Mouse (Mus musculus): ENCODE data around the gene Zfp985. TPM values are rescaled to one million over a fixed set of nuclear protein-coding genes. Genes with fewer than 3 reads are reported as not detected.
"Not testable (repeated sequence)": the region's sequence is repeated elsewhere in the genome, so short reads cannot be mapped to it uniquely, and the experiment has no call there.

Gene Zfp985
- polyA plus RNA-seq, 1 experiment from 2014 or later, result 0.22 TPM

DNA sequence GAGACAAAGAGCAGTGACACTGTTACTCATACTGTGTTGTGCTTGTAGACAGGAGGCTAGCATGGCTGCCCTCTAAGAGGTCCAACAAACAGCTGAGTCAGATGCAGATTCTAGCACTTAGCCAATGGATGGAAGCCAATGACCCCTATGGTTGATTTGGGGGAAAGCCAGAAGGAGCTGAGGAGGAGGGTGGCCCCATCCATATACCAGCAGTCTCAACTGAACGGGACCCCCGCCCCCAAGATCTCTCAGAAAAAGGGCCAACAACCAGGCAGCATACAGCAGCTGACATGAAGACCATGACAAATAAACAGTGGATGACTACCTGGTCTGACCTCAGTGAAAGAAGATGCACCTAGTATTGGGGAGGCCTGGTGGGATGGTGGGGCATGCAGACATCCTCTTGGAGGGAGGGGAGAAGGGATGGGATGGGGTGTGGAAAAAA lies 80.8 kb downstream of the Zfp985 start:
- not testable (repeated sequence) for H3K4me3 ChIP-seq, H3K4me2 ChIP-seq, H3K36me3 ChIP-seq, H3K9me3 ChIP-seq, H3K4me1 ChIP-seq, H3K27ac ChIP-seq, H3K27me3 ChIP-seq, H3K9ac ChIP-seq
- ATAC-seq (ENCODE audit: borderline replicate concordance, extremely low read depth, low FRiP score, low TSS enrichment), result peak; percentile 62
- WGBS, result no CpG with 5 or more reads among the region's 2 CpGs

Other genes with a start within 250 kb of the Zfp985 start
- gene Zfp988, start 247.6 kb upstream of the Zfp985 start, polyA plus RNA-seq (2015; fragmentation: Nextera tagmentation; extraction: Ambion mirVana), result 0.20 TPM in 1 of 2 replicates, not detected in the other
- 0.19 and 0.22 TPM in 2 replicates for gene Zfp978, start 192.0 kb upstream of the Zfp985 start, polyA plus RNA-seq (2015; fragmentation: Nextera tagmentation; extraction: Ambion mirVana)
- gene Zfp982, start 60.9 kb upstream of the Zfp985 start, polyA plus RNA-seq (2015; fragmentation: Nextera tagmentation; extraction: Ambion mirVana), result 4.4 and 4.9 TPM in 2 replicates
- gene Gm16503, start 13.1 kb upstream of the Zfp985 start, polyA plus RNA-seq (2015; fragmentation: Nextera tagmentation; extraction: Ambion mirVana), result 0.21 and 0.22 TPM in 2 replicates
- 4.0 and 4.6 TPM in 2 replicates for gene Zfp979, start 89.2 kb downstream of the Zfp985 start, polyA plus RNA-seq (2015; fragmentation: Nextera tagmentation; extraction: Ambion mirVana)
- gene Zfp534, start 149.3 kb downstream of the Zfp985 start, polyA plus RNA-seq (2015; fragmentation: Nextera tagmentation; extraction: Ambion mirVana), result not detected in 2 replicates